Mouse (Mus musculus) cerebellum, postnatal 25 days (tissue): ENCODE results near the gene Psmg4.
A peak's percentile ranks its signal among the peaks of the same experiment; 100 is the strongest.

Experiments
- DNase-seq, 2 experiments: peaks; one replicate each; pipeline ENCODE4 v3.0.0; 2021; ENCODE audit warnings: mixed read lengths in 2 of 2

Psmg4 gene

GRCm38 (mm10) chr13:34148767-34149392, 13.9 kb upstream of the Psmg4 start:
- DNase-seq: peak; percentile 75

GRCm38 (mm10) chr13:34149463-34150176, 13.1 kb upstream of the Psmg4 start:
- no peak for DNase-seq

GRCm38 (mm10) chr13:34150271-34151027, 12.3 kb upstream of the Psmg4 start:
- peak; percentile 41 to 68 for DNase-seq

GRCm38 (mm10) chr13:34151425-34151824, 11.3 kb upstream of the Psmg4 start:
- DNase-seq: no peak

- DNase-seq: peak in 1 of 2 experiments; percentile 2
Measured at GRCm38 (mm10) chr13:34152695-34153094, 10.1 kb upstream of the Psmg4 start.

- DNase-seq: peak; percentile 63 to 68
Measured at GRCm38 (mm10) chr13:34153254-34154011, 9.3 kb upstream of the Psmg4 start.

- peak; percentile 78 to 83 for DNase-seq
Measured at GRCm38 (mm10) chr13:34154217-34154930, 8.4 kb upstream of the Psmg4 start.

GRCm38 (mm10) chr13:34154931-34155272, 7.9 kb upstream of the Psmg4 start:
- peak; percentile 72 to 86 for DNase-seq

- DNase-seq: peak; percentile 13 to 16
Measured at GRCm38 (mm10) chr13:34156133-34156839, 6.5 kb upstream of the Psmg4 start.

GRCm38 (mm10) chr13:34156840-34157185, 6.0 kb upstream of the Psmg4 start:
- peak; percentile 82 to 91 for DNase-seq

- DNase-seq: no peak
Measured at GRCm38 (mm10) chr13:34157596-34158157, 5.1 kb upstream of the Psmg4 start.

GRCm38 (mm10) chr13:34159926-34160325, 2.8 kb upstream of the Psmg4 start:
- DNase-seq: no peak

- DNase-seq: no peak
Measured at GRCm38 (mm10) chr13:34163304-34163975, 676 bp downstream of the Psmg4 start.

GRCm38 (mm10) chr13:34174025-34174424, 11.3 kb downstream of the Psmg4 start:
- no peak for DNase-seq

GRCm38 (mm10) chr13:34181624-34182023, 18.9 kb downstream of the Psmg4 start:
- DNase-seq: no peak

- no peak for DNase-seq
Measured at GRCm38 (mm10) chr13:34185371-34185770, 22.6 kb downstream of the Psmg4 start.

GRCm38 (mm10) chr13:34187571-34187970, 24.8 kb downstream of the Psmg4 start:
- DNase-seq: peak; percentile 67 to 80

- DNase-seq: no peak
Measured at GRCm38 (mm10) chr13:34192414-34193191, 29.8 kb downstream of the Psmg4 start.

GRCm38 (mm10) chr13:34193384-34193783, 30.6 kb downstream of the Psmg4 start:
- DNase-seq: no peak

- no peak for DNase-seq
Measured at GRCm38 (mm10) chr13:34195676-34196075, 32.9 kb downstream of the Psmg4 start.
